Mouse (Mus musculus) CH12.LX (cell line): Measurements from ENCODE around the gene Ddx52. TPM values are rescaled to one million over a fixed set of nuclear protein-coding genes. Genes with fewer than 3 reads are reported as not detected.

ENCODE experiments used
- DNase-seq: peaks from one replicate; pipeline ENCODE4 v3.0.0-alpha.2; 2013; ENCODE audit errors: extremely low read depth
- H3K27ac ChIP-seq: 2 replicates; pipeline ENCODE4 v1.5.1; 2012; ENCODE audit warnings: low read depth, mild to moderate bottlenecking, control low read depth, moderate library complexity; ENCODE audit not compliant: insufficient read depth
- H3K27me3 ChIP-seq: replicated peaks from 2 replicates; pipeline ENCODE3; 2012; ENCODE audit warnings: inconsistent platforms
- H3K36me3 ChIP-seq, 2 experiments: replicated peaks in 1 of 2; 2 replicates each; pipeline versions ENCODE3 to v1.6.1; 2012; ENCODE audit warnings: inconsistent platforms in 1 of 2, low read length in 1 of 2, mild to moderate bottlenecking in 1 of 2, mixed read lengths in 1 of 2, moderate library complexity in 1 of 2; ENCODE audit not compliant: control insufficient read depth in 1 of 2, insufficient read depth in 1 of 2
- H3K4me1 ChIP-seq, 2 experiments: 2 replicates each; pipeline ENCODE4 v1.6.1; 2012; ENCODE audit warnings: inconsistent platforms in 1 of 2, moderate library complexity in 1 of 2; ENCODE audit not compliant: insufficient read depth in 2 of 2, control insufficient read depth in 1 of 2
- H3K4me2 ChIP-seq: 2 replicates; pipeline ENCODE4 v1.6.1; 2012; ENCODE audit warnings: low read depth, mild to moderate bottlenecking, control low read depth; ENCODE audit not compliant: poor library complexity, insufficient read depth, severe bottlenecking
- H3K4me3 ChIP-seq, 3 experiments: fragments of 150-350 bp in 1 of 3; sonication (generic) in 1 of 3; replicated peaks in 1 of 3; 2 replicates each; pipeline versions ENCODE3 to v1.5.1; 2011 to 2012; ENCODE audit warnings: low read depth in 2 of 3, low read length in 2 of 3, mild to moderate bottlenecking in 2 of 3, moderate library complexity in 2 of 3, control low read depth in 1 of 3, improper control_type of control experiment in 1 of 3, inconsistent platforms in 1 of 3, mixed read lengths in 1 of 3; ENCODE audit not compliant: poor library complexity in 1 of 3
- H3K79me2 ChIP-seq: replicated peaks from 2 replicates; pipeline ENCODE4 v1.6.1; 2012; ENCODE audit warnings: mild to moderate bottlenecking, moderate library complexity; ENCODE audit not compliant: control insufficient read depth, poor library complexity, insufficient read depth, severe bottlenecking; ENCODE audit errors: extremely low read depth
- H3K9ac ChIP-seq: 2 replicates; pipeline ENCODE4 v1.6.1; 2012; ENCODE audit warnings: low read depth, mild to moderate bottlenecking, control low read depth, moderate library complexity; ENCODE audit not compliant: insufficient read depth
- H3K9me3 ChIP-seq: replicated peaks from 2 replicates; pipeline ENCODE3; 2012; ENCODE audit warnings: low read length, inconsistent platforms, mixed read lengths
- CTCF ChIP-seq, 2 experiments: IDR thresholded peaks in 1 of 2; conservative IDR thresholded peaks in 1 of 2; 2 replicates each; pipeline ENCODE4 v1.5.1; 2011 to 2012; ENCODE audit warnings: low read depth in 2 of 2, low read length in 2 of 2, improper control_type of control experiment in 1 of 2, inconsistent platforms in 1 of 2, mild to moderate bottlenecking in 1 of 2, moderate library complexity in 1 of 2
- E2F4 ChIP-seq: IDR thresholded peaks from 2 replicates; pipeline ENCODE4 v1.6.1; 2011; ENCODE audit warnings: low read depth, low read length, improper control_type of control experiment; ENCODE audit not compliant: insufficient replicate concordance
- ELF1 ChIP-seq: IDR thresholded peaks from 2 replicates; pipeline ENCODE4 v1.6.1; 2014; ENCODE audit warnings: low read depth, mild to moderate bottlenecking, inconsistent platforms, low read length, improper control_type of control experiment
- EP300 ChIP-seq: IDR thresholded peaks from 2 replicates; pipeline ENCODE4 v1.6.1; 2011; ENCODE audit warnings: low read length, improper control_type of control experiment
- HCFC1 ChIP-seq: IDR thresholded peaks from 2 replicates; pipeline ENCODE4 v1.6.1; 2012; ENCODE audit warnings: low read depth, mild to moderate bottlenecking, inconsistent platforms, low read length, improper control_type of control experiment
- IRF4 ChIP-seq: IDR thresholded peaks from 2 replicates; pipeline ENCODE4 v1.6.1; 2014; ENCODE audit warnings: low read depth, mild to moderate bottlenecking, inconsistent platforms, low read length, improper control_type of control experiment
- JUN ChIP-seq: IDR thresholded peaks from 2 replicates; pipeline ENCODE4 v1.6.1; 2011; ENCODE audit warnings: low read depth, mild to moderate bottlenecking, low read length, improper control_type of control experiment, moderate library complexity; ENCODE audit not compliant: insufficient read depth
- JUND ChIP-seq: conservative IDR thresholded peaks from 2 replicates; pipeline ENCODE4 v1.6.1; 2011; ENCODE audit warnings: low read depth, low read length, improper control_type of control experiment
- KAT2A ChIP-seq: IDR thresholded peaks from 2 replicates; pipeline ENCODE4 v1.6.1; 2012; ENCODE audit warnings: low read length, improper control_type of control experiment, inconsistent platforms; ENCODE audit not compliant: insufficient replicate concordance
- MAFK ChIP-seq: IDR thresholded peaks from 2 replicates; pipeline ENCODE4 v1.6.1; 2011; ENCODE audit warnings: low read length, improper control_type of control experiment; ENCODE audit not compliant: insufficient replicate concordance
- MXI1 ChIP-seq: IDR thresholded peaks from 2 replicates; pipeline ENCODE4 v1.6.1; 2011; ENCODE audit warnings: mild to moderate bottlenecking, low read depth, low read length, improper control_type of control experiment
- MYC ChIP-seq: IDR thresholded peaks from 2 replicates; pipeline ENCODE4 v1.6.1; 2011; ENCODE audit warnings: low read depth, mild to moderate bottlenecking, improper control_type of control experiment, low read length
- NELFE ChIP-seq: IDR thresholded peaks from 2 replicates; pipeline ENCODE4 v1.6.1; 2011; ENCODE audit warnings: low read depth, low read length, improper control_type of control experiment
- TBP ChIP-seq: conservative IDR thresholded peaks from 2 replicates; pipeline ENCODE4 v1.6.1; 2011; ENCODE audit warnings: low read depth, low read length, improper control_type of control experiment
- UBTF ChIP-seq: IDR thresholded peaks from 2 replicates; pipeline ENCODE4 v1.6.1; 2012; ENCODE audit warnings: low read depth, mild to moderate bottlenecking, inconsistent platforms, low read length, improper control_type of control experiment, moderate library complexity
- USF1 ChIP-seq: IDR thresholded peaks from 2 replicates; pipeline ENCODE4 v1.6.1; 2014; ENCODE audit warnings: low read depth, mild to moderate bottlenecking, inconsistent platforms, low read length, improper control_type of control experiment
- ZKSCAN1 ChIP-seq: IDR thresholded peaks from 2 replicates; pipeline ENCODE4 v1.6.1; 2012; ENCODE audit warnings: low read depth, inconsistent platforms, low read length, improper control_type of control experiment, borderline replicate concordance
- ZNF384 ChIP-seq: IDR thresholded peaks from 2 replicates; pipeline ENCODE4 v1.6.1; 2012; ENCODE audit warnings: low read depth, low read length, improper control_type of control experiment, inconsistent platforms
- dilution Hi-C: fragments of 300-500 bp; cut with MboI; formaldehyde crosslinking; loops from 2 replicates; pipeline ENCODE4 v1.14.3; 2020; ENCODE audit warnings: low sequenced_read_pairs; ENCODE audit not compliant: extremely low pct_unique_long_range_greater_than_20kb, extremely low pct_ligation_motif_present
- in situ Hi-C: fragments of 300-500 bp; cut with MboI; formaldehyde crosslinking; loops from 3 replicates; pipeline ENCODE4 v1.14.3; 2019; ENCODE audit warnings: low sequenced_read_pairs, low pct_ligation_motif_present, low pct_unique_long_range_greater_than_20kb, mixed read lengths
- polyA plus RNA-seq: library from polyadenylated mRNA; unstranded; fragments of >175 nt; gene quantifications from 2 replicates; pipeline ENCODE4 v1.2.1, GENCODE M21; 2012; ENCODE audit warnings: low read depth; ENCODE audit not compliant: insufficient read length
- total RNA-seq, 2 experiments: library from RNA; depleted of rRNA; stranded (reverse); fragments of 300-350 nt in 1 of 2; fragments of >200 nt in 1 of 2; gene quantifications; 2 replicates each; pipeline ENCODE4 v1.2.3; 2012 to 2014

Gene Ddx52
- total and polyA plus RNA-seq, 3 experiments = 54.2 to 104 (median 93.7) TPM

- H3K9me3 ChIP-seq = no peaks in the 10 kb centered on the region
- DNase-seq = no peak
- no peak overlapping the region for H3K4me3 ChIP-seq
- H3K27me3 ChIP-seq = no peaks in the 10 kb centered on the region
- peaks cover 5 to 14% of the 10 kb centered on the region in 2 experiments for H3K4me1 ChIP-seq
- peaks cover 48 to 86% of the 10 kb centered on the region in 2 experiments for H3K36me3 ChIP-seq
- TF ChIP-seq MAFK (no peak), JUN (no peak), KAT2A (no peak), CTCF (conservative IDR thresholded peaks at IDR 0.05 in 1 of 2, IDR thresholded peaks at IDR 0.05 in 1 of 2; ENCODE audit: low read depth in 2 of 2, low read length in 2 of 2) (no peak), E2F4 (no peak), ELF1 (no peak), EP300 (no peak)
- H3K27ac ChIP-seq = no peak overlapping the region
- H3K79me2 ChIP-seq = no peaks in the 10 kb centered on the region
- in situ Hi-C loops = no loop called here
- dilution Hi-C loops = no loop called here
- H3K9ac ChIP-seq = no peak overlapping the region
- no peak overlapping the region for H3K4me2 ChIP-seq
Observed at GRCm38 (mm10) chr11:83981338-83981737, 39.5 kb downstream of the Ddx52 start.

DNA sequence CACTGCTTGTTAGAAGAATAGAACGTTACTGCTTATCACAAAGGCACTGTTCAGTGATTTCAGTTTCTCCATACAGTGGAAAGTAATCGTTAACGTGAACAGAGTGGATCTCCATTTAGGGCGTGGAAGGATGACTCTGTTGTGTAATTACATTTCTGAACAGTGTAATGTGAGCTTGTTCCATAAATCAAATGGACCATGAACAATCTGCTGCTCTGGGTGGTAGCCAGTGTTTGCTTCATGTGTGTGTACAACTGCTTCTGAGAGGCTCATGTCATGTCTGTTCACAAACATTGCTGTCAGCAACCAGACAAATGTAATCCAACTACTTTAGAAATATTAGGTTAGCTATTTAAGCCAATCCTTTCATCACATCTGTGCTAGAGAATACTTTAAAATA, 49.8 kb downstream of the Ddx52 start:
- DNase-seq = no peak
- no peaks in the 10 kb centered on the region for H3K4me1 ChIP-seq
- TF ChIP-seq MXI1 (no peak), JUN (no peak), USF1 (no peak), E2F4 (no peak), IRF4 (no peak)
- TF ChIP-seq, all 38 proteins: peak for 0
- dilution Hi-C loops = no loop called here
- no peak overlapping the region for H3K4me2 ChIP-seq
- no peak overlapping the region for H3K9ac ChIP-seq
- H3K9me3 ChIP-seq = no peaks in the 10 kb centered on the region
- peaks cover 67 to 87% of the 10 kb centered on the region in 2 experiments for H3K36me3 ChIP-seq
- no peak overlapping the region for H3K4me3 ChIP-seq
- H3K27me3 ChIP-seq = no peaks in the 10 kb centered on the region
- H3K27ac ChIP-seq = no peak overlapping the region
- in situ Hi-C loops = no loop called here
- no peaks in the 10 kb centered on the region for H3K79me2 ChIP-seq

GRCm38 (mm10) chr11:83993428-83993827, 51.6 kb downstream of the Ddx52 start:
- dilution Hi-C loops (no loop called here), in situ Hi-C loops (no loop called here)
- H3K4me3 ChIP-seq = no peak overlapping the region
- peaks cover 0 to 4% of the 10 kb centered on the region in 2 experiments; a peak in 1 of 4 replicates for H3K4me1 ChIP-seq
- no peaks in the 10 kb centered on the region for H3K9me3 ChIP-seq
- no peak overlapping the region for H3K27ac ChIP-seq
- H3K9ac ChIP-seq = no peak overlapping the region
- DNase-seq = no peak
- H3K79me2 ChIP-seq = no peaks in the 10 kb centered on the region
- no peaks in the 10 kb centered on the region for H3K27me3 ChIP-seq
- TF ChIP-seq ZKSCAN1 (no peak), ZNF384 (no peak), JUN (no peak), USF1 (no peak), HCFC1 (no peak), EP300 (no peak), UBTF (no peak), MYC (no peak), JUND (no peak), NELFE (no peak), TBP (no peak)
- peaks cover 62 to 87% of the 10 kb centered on the region in 2 experiments for H3K36me3 ChIP-seq
- no peak overlapping the region for H3K4me2 ChIP-seq
